Mouse (Mus musculus) ovary, adult 18-20 months (tissue): ENCODE measurements around the gene Rfx4.

ENCODE experiments used
- DNase-seq: peaks from one replicate; pipeline ENCODE4 v3.0.0; 2022; ENCODE audit warnings: low spot score, mixed read lengths

The Rfx4 gene

GRCm38 (mm10) chr10:84910758-84911384 lies 155.0 kb downstream of the Rfx4 start:
- DNase-seq = no peak

- no peak for DNase-seq
These were observed 157.3 kb downstream of the Rfx4 start for GRCm38 (mm10) chr10:84913148-84913547.

GRCm38 (mm10) chr10:84915476-84915875 lies 159.6 kb downstream of the Rfx4 start:
- no peak for DNase-seq

GRCm38 (mm10) chr10:84916810-84917730 lies 161.2 kb downstream of the Rfx4 start, which contains the start of gene Ric8b:
Ric8b (plus strand) TSS chr10:84917616.
- DNase-seq = peak; percentile 93

- no peak for DNase-seq
These were observed 161.9 kb downstream of the Rfx4 start for GRCm38 (mm10) chr10:84917731-84918095.

GRCm38 (mm10) chr10:84926336-84926735 lies 170.5 kb downstream of the Rfx4 start:
- DNase-seq = no peak

- no peak for DNase-seq
These were observed 171.0 kb downstream of the Rfx4 start for GRCm38 (mm10) chr10:84926885-84927284.

- DNase-seq = no peak
These were observed 172.6 kb downstream of the Rfx4 start for GRCm38 (mm10) chr10:84928465-84928864.

- no peak for DNase-seq
These were observed 179.8 kb downstream of the Rfx4 start for GRCm38 (mm10) chr10:84935553-84936209.

GRCm38 (mm10) chr10:84936832-84937515 lies 181.1 kb downstream of the Rfx4 start:
- no peak for DNase-seq

GRCm38 (mm10) chr10:84938094-84938820 lies 182.4 kb downstream of the Rfx4 start:
- no peak for DNase-seq

GRCm38 (mm10) chr10:84938886-84939285 lies 183.0 kb downstream of the Rfx4 start:
- DNase-seq = no peak

- no peak for DNase-seq
These were observed 184.5 kb downstream of the Rfx4 start for GRCm38 (mm10) chr10:84940356-84940755.

GRCm38 (mm10) chr10:84945692-84946091 lies 189.8 kb downstream of the Rfx4 start:
- DNase-seq = no peak

GRCm38 (mm10) chr10:84948970-84949683 lies 193.3 kb downstream of the Rfx4 start:
- DNase-seq = no peak

GRCm38 (mm10) chr10:84949684-84950010 lies 193.8 kb downstream of the Rfx4 start:
- no peak for DNase-seq

- no peak for DNase-seq
These were observed 194.5 kb downstream of the Rfx4 start for GRCm38 (mm10) chr10:84950384-84950783.

GRCm38 (mm10) chr10:84954236-84954635 lies 198.4 kb downstream of the Rfx4 start:
- DNase-seq = no peak
